Mouse (Mus musculus) heart, adult 2 months (tissue): ENCODE results near the gene Osbpl7.

Source experiments
- CTCF ChIP-seq: fragments of 200-600 bp; IDR thresholded peaks from 2 replicates; pipeline ENCODE4 v1.8.1; 2022; ENCODE audit warnings: antibody characterized with exemption, mild to moderate bottlenecking, moderate library complexity
- EP300 ChIP-seq: fragments of 200-500 bp; IDR thresholded peaks from 2 replicates; pipeline ENCODE4 v1.6.1; 2011; ENCODE audit warnings: low read depth, low read length, control low read depth; ENCODE audit not compliant: insufficient read depth

DNA sequence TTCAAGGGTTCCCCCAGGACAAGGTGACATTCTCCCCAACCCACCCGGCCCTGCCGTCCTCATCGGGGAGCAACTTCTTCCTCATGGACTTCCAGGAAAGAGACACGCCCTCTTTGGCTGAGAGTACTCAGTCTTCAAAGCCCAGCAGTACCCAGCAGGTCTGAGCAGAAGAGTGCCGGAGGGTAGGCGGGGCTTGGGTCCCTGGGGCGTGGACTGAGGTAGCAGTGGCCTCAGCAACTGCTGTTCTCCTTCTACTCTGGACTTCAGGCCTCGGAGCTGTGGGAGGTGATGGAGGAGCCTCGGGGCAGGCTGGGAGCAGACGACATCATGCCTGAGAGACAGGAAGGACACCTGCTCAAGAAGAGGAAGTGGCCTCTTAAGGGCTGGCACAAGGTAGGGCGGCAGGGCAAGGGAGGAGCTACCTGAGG, 1.8 kb downstream of the Osbpl7 start:
- TF ChIP-seq CTCF (no peak), EP300 (no peak)
